Mouse (Mus musculus) megakaryocyte-erythroid progenitor cell, adult 5-6 weeks (primary cell): ENCODE measurements around the gene Rspo3. TPM values are rescaled to one million over a fixed set of nuclear protein-coding genes. Genes with fewer than 3 reads are reported as not detected.

ENCODE experiments used
- ATAC-seq: replicated peaks from 2 replicates; pipeline ENCODE4 v1.8.0; 2016; ENCODE audit warnings: mild to moderate bottlenecking, inconsistent platforms; ENCODE audit not compliant: severe bottlenecking, poor library complexity, low FRiP score, low TSS enrichment
- total RNA-seq, 2 experiments: library from RNA; stranded (forward) in 1 of 2; stranded (reverse) in 1 of 2; fragments of 200-1000, 215-1000 nt in 1 of 2; fragments of >200 nt in 1 of 2; fragmentation: Nextera tagmentation in 1 of 2; gene quantifications; 2 replicates each; pipeline ENCODE4 v1.2.3; 2014 to 2017

Rspo3 gene
- total RNA-seq, 2 experiments from 2014 or later = not detected

DNA sequence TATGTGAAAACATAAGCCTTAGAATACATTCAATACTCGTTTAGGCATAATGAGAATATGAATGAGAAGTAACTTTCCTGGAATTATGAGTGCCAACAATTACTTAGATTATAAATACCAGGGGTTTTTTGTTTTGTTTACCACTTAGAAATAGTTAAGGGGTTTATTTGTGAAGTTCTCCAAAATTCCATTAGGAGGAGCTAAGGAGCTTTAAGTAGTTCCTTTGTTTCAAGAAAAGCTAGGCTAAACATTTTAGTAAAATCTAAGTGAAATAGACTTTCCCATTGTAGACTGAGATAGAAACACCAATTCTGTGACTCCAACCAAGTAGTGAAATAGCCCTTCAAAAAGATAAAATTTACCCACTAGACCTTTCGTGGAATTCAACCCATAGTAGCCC lies 76.0 kb downstream of the Rspo3 start:
- ATAC-seq = no peak

DNA sequence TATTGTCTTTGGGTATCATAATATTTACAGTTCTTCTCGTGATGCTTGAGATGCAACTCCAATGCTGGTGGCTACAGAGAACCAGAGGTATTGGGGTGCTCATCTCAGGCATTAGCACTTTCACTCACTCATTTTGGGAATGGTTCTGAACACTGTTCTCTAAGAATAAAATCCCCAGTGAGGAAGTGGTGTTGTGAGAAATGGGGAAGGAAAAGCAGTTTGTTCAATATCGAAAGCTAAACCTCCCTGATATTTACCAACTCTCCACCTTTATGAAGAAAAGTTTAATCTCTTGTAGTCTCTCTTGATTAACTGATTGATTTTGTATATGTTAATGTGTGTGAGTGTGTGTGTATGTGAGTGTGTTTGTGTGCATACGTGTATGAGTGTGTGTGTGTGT lies 90.6 kb downstream of the Rspo3 start:
- ATAC-seq = no peak

DNA sequence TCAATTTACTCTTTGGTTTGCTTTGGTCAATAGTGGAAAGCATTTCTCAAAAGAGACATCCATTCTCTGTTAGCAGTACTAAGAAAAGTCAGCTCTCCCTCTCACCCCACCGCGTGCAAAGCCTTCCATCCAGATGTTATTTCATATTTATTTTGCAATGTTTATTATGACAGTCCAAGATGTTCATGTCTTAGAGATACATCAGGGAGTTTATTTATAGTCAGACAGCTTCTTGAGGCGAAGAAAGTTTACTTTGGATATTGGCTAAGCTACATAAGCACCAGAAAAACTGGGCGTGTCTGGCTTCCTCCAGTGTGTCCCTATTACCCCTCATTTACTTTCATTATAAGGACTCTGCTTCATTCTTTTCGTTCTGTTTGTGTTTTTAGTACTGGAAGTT lies 94.4 kb downstream of the Rspo3 start:
- no peak for ATAC-seq

DNA sequence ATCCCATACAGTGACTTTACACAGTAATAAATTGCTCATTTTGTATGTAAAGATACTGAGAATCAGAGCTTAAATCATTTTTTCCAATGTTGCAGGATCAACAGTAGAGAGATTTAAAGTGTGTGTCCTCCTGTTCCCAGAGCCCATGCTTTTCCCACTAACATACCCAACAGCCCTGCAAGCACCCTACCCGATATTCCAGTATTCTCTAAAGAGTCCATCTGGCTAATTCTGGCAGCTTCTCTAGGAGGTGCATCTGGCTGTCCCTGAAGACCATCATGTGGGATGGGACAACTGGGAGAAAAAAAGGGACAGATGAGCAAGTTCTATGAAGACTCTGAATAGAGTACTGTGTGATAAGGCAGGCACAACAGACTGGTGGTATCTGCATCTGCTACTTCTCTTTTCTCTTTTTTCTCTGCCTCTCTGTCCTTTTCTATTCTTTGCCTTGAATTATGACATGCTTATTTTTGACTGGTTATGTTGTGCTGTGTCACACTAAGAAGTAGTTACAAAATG lies 102.7 kb downstream of the Rspo3 start:
- ATAC-seq = no peak

DNA sequence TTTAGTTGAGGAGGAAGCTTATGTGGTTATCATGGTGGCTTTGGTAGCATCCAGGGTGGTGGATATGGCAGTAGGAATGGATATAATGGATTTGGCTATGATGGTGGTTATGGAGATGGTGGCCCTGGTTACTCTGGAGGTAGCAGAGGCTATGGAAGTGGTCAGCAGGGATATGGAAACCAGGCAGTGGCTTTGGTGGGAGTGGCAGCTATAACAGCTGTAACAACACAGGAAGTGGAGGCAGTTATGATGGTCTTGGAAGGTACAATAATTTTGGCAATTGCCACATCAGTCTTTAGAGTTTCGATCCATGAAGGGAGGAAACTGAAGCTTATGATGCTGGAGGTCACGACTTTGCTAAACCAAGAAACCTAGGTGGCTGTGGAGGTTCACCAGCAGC lies 109.0 kb downstream of the Rspo3 start:
- no peak for ATAC-seq

DNA sequence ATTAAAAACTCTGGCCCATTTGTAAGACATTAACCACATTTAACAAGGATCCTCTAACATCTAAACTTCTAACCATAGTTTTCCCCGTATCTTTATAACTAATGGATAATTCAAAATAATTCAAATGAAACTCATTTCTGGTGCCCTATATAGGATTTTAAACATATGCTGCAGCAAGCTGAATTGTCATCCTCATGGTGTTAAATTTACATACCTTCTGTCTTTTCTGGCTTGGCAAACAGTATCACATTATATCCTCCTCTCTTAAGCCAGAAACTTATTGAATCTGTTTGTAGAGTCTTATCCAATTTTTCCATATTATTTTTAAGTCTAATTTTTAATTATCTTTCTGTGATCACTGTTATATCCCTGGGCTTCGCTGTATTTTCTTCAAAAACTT lies 111.1 kb downstream of the Rspo3 start:
- ATAC-seq = no peak

DNA sequence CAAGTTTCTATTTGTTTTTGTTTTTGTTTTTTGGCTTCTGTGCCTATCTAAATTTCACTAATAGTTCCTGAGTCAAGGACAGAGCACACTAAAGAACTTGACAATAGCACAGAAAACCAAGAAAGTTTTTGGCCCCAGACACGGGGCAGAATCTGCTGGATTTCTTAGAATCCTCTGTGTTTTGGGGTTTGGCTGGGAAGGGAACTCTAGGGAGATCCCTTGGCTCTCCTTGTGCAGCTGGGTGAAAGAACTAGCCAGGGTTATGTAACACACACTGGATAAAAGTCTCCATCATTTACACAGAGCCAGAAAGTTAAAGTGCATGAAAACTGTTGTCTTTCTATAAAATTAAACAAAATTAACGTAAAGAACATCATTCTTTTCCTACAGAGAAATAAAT lies 121.3 kb downstream of the Rspo3 start:
- ATAC-seq = no peak

DNA sequence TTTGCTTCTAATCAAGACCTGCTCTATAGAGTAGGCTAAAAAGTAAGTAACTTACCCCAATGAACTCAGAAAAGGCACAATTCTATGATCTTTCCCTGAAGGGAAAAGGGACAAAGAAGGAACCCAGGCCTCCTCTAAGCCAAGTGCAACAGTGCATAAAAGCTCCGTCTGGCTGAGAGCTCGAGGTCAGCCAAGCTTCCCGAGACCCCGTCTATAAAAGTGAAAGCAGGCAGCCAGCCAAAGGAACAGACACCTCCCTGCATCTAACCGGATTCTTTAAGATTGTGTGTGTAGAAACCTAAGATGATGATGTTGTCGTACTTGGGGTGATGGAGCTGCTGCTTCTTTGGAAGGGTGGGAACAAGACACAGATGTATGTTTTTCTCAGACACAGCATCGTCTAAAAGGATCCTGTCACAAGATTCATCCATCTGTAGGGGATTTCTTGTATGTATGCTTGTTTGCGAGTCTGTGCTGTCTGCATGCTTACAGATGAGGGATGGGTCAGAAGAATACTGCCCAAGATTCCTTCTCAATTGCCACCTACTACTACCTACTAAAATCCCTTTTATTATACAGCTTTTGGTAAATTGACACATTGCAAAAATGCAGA lies 132.9 kb downstream of the Rspo3 start:
- ATAC-seq = no peak

Other genes starting within 250 kb of the Rspo3 start
- 14.0 and 24.1 TPM in 2 replicates for gene Echdc1, start 222.7 kb downstream of the Rspo3 start, total RNA-seq (2014; fragmentation: Nextera tagmentation)
- 54.4 and 65.5 TPM in 2 replicates for gene Echdc1, start 222.7 kb downstream of the Rspo3 start, total RNA-seq (2017)
- gene Rnf146, start 173.4 kb downstream of the Rspo3 start, total RNA-seq (2014; fragmentation: Nextera tagmentation) = 25.3 and 36.4 TPM in 2 replicates
- gene Rnf146, start 173.4 kb downstream of the Rspo3 start, total RNA-seq (2017) = 51.3 and 61.2 TPM in 2 replicates